Mouse (Mus musculus) monocyte, adult 5-6 weeks (primary cell): ENCODE results near the gene Ankrd7. TPM values are rescaled to one million over a fixed set of nuclear protein-coding genes. Genes with fewer than 3 reads are reported as not detected.
"Not testable (repeated sequence)": the region's sequence is repeated elsewhere in the genome, so short reads cannot be mapped to it uniquely, and the experiment has no call there.

Experiments
- ATAC-seq: fragments of 153-309, 156-312 bp; replicated peaks from 2 replicates; pipeline ENCODE4 v1.8.0; 2017; ENCODE audit warnings: mild to moderate bottlenecking; ENCODE audit not compliant: low TSS enrichment, insufficient number of reproducible peaks, severe bottlenecking, poor library complexity, low FRiP score
- total RNA-seq: library from RNA; stranded (forward); fragments of 200-1000, 200-491, 200-594 nt; gene quantifications from 3 replicates; pipeline ENCODE4 v1.2.3, GENCODE M21; 2017

Gene Ankrd7
- 2.3 TPM in 1 of 3 replicates, not detected in the others for total RNA-seq

GRCm38 (mm10) chr6:18866018-18866417, at the start of gene Ankrd7:
Gene Ankrd7 (plus strand): TSS chr6:18866318.
- ATAC-seq: no peak

DNA sequence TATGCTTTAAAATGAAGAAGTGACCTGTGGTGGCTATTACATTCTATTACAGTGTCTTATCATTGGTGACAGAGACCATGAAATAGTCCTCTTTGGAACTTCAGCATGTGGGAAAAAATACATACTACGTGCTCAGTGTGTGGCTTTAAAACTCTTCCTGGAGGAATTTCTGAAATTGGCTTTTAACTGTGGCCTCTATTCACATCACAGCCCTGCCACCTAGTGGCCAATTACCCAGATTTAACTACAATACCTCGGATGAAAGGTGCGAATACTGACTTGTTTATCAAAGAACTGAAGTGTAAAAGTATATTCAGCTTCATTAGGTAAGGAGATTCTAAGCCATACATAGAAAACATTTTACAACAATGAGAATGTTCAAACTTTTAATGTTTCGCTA, 46.8 kb upstream of the Ankrd7 start:
- no peak for ATAC-seq

GRCm38 (mm10) chr6:18820246-18820645, 45.9 kb upstream of the Ankrd7 start:
- ATAC-seq: no peak

GRCm38 (mm10) chr6:18822812-18823211, 43.3 kb upstream of the Ankrd7 start:
- ATAC-seq: no peak

DNA sequence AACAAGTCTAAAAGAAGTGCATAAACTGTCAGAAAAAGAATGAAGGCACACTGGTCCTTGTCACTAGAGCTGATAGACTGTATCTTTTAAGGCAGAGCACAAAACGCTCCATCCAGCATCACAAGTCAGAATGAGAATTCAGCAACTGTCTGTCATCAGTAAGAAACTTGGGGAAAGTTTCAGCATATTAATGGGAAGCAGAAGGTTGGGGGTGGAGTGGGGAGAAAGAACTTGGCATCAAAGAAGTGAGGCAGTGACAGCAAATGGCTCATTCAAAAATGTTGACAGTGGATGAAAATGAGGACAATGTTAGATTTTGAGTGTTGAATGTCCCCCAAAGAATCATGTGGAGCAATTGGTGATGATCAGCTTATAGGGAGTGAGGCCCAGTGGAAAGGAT, 33.2 kb upstream of the Ankrd7 start:
- ATAC-seq: no peak

- not testable (repeated sequence) for ATAC-seq
Measured at GRCm38 (mm10) chr6:18844529-18844928, 21.6 kb upstream of the Ankrd7 start.

DNA sequence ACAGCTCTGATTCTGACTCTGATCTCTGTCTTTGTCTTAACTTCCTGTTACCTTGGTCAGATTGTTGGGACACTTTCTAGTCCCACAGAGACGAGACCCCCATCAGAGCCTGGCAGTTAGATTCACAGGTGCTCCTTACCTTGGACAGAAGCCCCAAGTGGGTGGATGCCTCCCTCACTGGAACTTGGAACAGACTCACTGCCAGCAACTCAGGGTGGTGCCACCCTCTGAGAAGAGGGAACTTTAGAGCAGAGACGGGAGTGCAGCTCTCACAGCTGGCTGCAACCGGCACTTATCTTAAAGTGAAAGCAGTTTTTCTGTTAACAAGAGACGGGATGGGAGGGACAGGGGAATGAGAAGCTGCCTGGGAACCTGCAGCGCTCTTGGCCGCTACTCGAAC, 20.5 kb upstream of the Ankrd7 start:
- not testable (repeated sequence) for ATAC-seq

GRCm38 (mm10) chr6:18848051-18848701, 17.9 kb upstream of the Ankrd7 start, which contains the start of gene Lsm8:
Gene Lsm8 (plus strand): TSS chr6:18848579.
- ATAC-seq: peak; percentile 98

DNA sequence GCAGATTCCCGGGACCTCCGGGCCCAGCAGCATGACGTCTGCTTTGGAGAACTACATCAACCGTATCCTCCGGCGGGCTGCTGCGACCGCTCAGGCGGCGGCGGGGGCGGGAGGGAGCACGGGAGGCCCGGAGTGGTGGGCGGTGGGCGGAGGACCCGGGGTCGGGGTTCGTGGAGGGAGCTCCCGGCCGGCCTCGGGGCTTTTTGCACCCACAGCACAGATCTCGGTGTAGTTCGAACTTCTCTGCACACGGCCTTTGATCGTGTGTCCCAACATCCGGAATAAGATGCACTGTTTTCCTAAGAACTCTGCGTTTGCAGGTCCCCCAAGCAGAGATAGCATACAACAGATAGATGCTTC, 17.4 kb upstream of the Ankrd7 start:
- ATAC-seq: no peak; the same call in 1 of the 2 replicates

DNA sequence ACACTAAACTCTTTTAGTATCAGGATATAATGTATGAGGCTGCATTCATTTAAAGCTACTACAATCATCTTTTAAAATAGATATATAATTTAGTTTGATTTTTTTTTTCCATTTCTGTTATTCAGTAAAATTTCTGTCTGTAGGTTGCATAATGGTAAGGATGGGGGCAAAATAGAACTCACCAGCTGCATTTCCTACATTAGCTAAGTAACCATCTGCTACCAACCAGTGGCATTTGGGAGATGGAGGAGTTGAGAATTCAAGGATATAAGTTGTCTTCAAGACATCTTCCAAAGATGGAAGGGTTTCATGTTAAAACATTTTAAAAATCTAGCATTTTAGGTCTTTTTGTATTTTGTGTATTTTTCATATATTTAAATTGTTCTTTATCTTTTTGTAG, 10.8 kb upstream of the Ankrd7 start:
- no peak for ATAC-seq

GRCm38 (mm10) chr6:18856487-18857078, 9.5 kb upstream of the Ankrd7 start:
- no peak for ATAC-seq

- no peak for ATAC-seq
Measured at GRCm38 (mm10) chr6:18889030-18889429, 22.9 kb downstream of the Ankrd7 start.

DNA sequence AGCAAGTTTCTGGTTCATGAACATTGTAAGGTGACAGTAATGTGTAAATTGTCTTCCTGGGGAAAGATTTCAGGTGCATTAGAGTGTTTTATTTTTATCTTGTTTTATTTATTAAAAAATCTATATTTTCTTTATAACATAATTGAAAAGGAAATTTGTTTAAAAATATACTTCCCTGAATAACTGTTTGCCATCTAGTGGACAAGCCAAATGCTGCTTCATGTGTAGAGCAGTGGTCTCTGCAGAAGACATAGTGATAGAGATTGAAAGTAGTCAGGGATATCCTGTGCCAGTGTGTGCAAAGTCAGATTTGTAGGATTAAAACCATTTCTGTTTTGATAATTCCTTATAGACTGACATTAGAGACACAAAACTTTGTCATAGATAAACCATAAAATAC, 28.0 kb downstream of the Ankrd7 start:
- ATAC-seq: no peak

GRCm38 (mm10) chr6:18907173-18907572, 41.1 kb downstream of the Ankrd7 start:
- no peak for ATAC-seq

DNA sequence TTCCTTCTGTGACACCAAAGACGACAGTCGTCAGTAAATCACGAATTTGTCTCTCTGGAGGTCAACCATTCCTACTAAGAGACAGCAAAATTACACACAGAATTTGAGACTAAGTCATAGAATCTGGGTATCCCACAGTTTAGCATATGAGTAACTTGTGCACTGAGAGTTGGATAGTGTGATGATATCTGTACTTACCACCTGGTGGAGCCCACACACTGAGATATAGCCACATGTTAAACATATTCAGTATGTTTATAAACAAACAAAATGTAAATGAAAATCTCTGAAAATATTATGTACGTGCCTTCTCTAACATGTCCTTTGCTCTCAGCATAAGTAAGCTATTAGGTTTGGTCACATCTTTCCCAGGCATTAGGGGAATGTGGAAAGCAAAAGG, 47.1 kb downstream of the Ankrd7 start:
- ATAC-seq: no peak

GRCm38 (mm10) chr6:18916021-18916420, 49.9 kb downstream of the Ankrd7 start:
- no peak for ATAC-seq

DNA sequence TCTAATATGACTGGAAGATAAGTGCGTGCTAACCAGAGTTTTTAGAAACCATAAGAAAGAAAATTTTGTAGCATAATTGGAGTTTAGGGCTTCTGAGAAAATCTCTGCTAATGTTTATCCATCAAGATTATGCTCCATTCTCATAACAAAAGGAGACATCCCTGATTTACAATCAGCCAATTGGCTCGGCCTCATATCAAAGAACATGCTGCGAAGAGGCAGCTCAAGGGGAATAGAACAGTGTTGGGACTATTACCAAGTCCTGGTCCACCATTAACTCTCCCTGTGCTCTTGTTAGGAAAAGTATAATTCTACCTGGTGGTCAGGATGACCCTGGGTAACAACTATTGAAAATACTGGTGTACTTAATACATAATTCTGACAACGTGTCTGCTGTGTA, 50.4 kb downstream of the Ankrd7 start:
- no peak for ATAC-seq
